Mouse (Mus musculus) testis, adult 2 months (tissue): ENCODE results near the gene Nfix. TPM values are rescaled to one million over a fixed set of nuclear protein-coding genes. Genes with fewer than 3 reads are reported as not detected.

Experiments
- H3K27ac ChIP-seq: fragments of 200-500 bp; 2 replicates; pipeline ENCODE4 v1.5.1; 2012; ENCODE audit warnings: low read depth, low read length; ENCODE audit not compliant: control insufficient read depth, insufficient read depth
- H3K27me3 ChIP-seq: fragments of 200-500 bp; 2 replicates; pipeline ENCODE4 v1.6.1; 2012; ENCODE audit warnings: mild to moderate bottlenecking, low read length, moderate library complexity; ENCODE audit not compliant: control insufficient read depth, insufficient read depth
- H3K36me3 ChIP-seq: fragments of 200-500 bp; 2 replicates; pipeline ENCODE4 v1.6.1; 2012; ENCODE audit warnings: mild to moderate bottlenecking, low read length; ENCODE audit not compliant: control insufficient read depth, insufficient read depth
- H3K4me1 ChIP-seq: fragments of 200-500 bp; 2 replicates; pipeline ENCODE4 v1.6.1; 2012; ENCODE audit warnings: low read length; ENCODE audit not compliant: control insufficient read depth, insufficient read depth
- H3K4me3 ChIP-seq: fragments of 200-500 bp; 2 replicates; pipeline ENCODE4 v1.5.1; 2012; ENCODE audit warnings: low read depth, mild to moderate bottlenecking, low read length, moderate library complexity, mixed read lengths; ENCODE audit not compliant: control insufficient read depth
- CTCF ChIP-seq: fragments of 200-500 bp; IDR thresholded peaks from 2 replicates; pipeline ENCODE4 v1.5.1; 2012; ENCODE audit warnings: low read depth, mild to moderate bottlenecking, inconsistent platforms, low read length, moderate library complexity; ENCODE audit not compliant: control insufficient read depth, insufficient read depth, insufficient replicate concordance
- POLR2A ChIP-seq: fragments of 200-500 bp; IDR thresholded peaks from 2 replicates; pipeline ENCODE4 v1.6.1; 2012; ENCODE audit warnings: low read depth, mild to moderate bottlenecking, inconsistent platforms, low read length, moderate library complexity; ENCODE audit not compliant: control insufficient read depth
- polyA plus RNA-seq: library from polyadenylated mRNA; depleted of rRNA; stranded (reverse); fragments of >200 nt; gene quantifications from 2 replicates; pipeline ENCODE4 v1.2.3, GENCODE M21; 2012

Nfix gene
- polyA plus RNA-seq, 1 experiment = 5.0 TPM

DNA sequence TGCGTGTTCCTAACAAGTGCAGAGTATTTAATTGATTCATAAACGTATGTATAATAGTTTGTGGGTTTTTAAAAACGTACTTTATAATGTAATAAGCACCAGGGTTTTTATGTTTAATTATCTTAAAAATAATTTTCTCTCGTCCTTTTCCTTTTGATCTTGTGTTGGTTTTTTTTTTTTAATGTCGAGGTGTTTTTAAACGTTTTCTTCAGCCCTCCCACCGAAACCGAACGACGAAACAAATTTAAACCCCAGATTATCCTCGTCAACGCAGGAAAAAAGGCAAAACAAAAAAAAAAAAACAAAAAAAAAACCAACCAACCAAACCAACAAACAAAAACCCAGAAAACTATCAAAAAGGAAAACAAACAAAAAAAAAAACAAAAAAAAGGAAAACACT is 94.2 kb downstream of the Nfix start:
- H3K27ac ChIP-seq = no peak overlapping the region
- TF ChIP-seq POLR2A (no peak), CTCF (no peak)
- H3K36me3 ChIP-seq = no peaks in the 10 kb centered on the region
- H3K27me3 ChIP-seq = no peaks in the 10 kb centered on the region; the same call in 1 of the 2 replicates
- H3K4me3 ChIP-seq = no peak overlapping the region
- peaks cover 36% of the 10 kb centered on the region for H3K4me1 ChIP-seq

DNA sequence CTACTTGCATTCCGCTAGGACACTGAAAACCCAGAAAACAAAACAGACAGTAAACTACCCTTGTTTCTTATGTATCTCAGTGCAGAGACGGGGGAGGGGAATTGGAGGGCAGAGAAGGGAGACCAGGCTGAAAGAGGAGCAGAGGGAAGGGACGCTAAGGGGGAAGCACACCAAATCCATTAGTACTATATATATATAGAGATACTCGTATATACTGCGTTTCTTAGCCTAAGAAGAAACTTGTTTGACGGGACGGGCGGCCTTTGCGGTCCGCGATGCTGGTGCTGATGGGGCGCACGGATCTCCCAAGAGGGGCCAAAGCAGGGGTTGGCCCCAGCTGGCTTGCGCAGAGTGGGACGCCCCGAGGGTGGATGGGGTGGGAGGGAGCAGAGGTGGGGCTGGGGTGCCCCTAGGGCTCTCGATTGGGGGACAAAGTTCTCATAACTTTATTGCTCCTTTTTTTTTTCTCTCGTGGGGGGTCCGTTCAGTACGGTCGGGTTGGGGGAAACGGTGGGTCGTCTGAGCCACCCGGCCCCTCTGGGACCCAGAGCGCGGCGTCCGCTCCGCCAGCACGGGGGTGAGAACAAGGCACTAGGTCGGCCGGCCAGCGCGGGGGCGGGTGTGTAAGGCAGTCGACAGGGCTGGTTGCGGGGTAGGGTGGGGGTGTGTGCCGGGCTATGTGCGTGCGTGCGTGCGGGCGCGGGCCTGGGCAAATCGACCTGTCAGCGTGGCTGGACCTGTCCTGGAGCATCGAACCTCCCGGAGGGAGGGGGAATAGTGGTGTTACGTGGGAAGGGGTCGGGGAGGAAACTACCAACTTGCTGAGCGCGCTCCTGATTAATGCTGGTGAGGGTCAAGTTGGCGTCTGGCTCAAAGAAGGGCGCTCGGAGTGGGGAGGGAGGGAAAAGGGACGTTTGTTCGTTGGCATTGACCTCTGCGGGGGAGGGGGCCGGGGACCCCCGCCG is 95.0 kb downstream of the Nfix start:
- Histone ChIP-seq H3K4me1 (peaks cover 36% of the 10 kb centered on the region), H3K27me3 (no peaks in the 10 kb centered on the region; the same call in 1 of the 2 replicates), H3K27ac (no peak overlapping the region)

GRCm38 (mm10) chr8:84704356-84704755 is 95.8 kb downstream of the Nfix start:
- H3K4me1 ChIP-seq = peaks cover 36% of the 10 kb centered on the region
- H3K4me3 ChIP-seq = peak overlapping the region; percentile 53
- no peaks in the 10 kb centered on the region for H3K36me3 ChIP-seq
- H3K27me3 ChIP-seq = no peaks in the 10 kb centered on the region; the same call in 1 of the 2 replicates
- TF ChIP-seq POLR2A = no peak
- TF ChIP-seq CTCF = peak; percentile 82
- H3K27ac ChIP-seq = no peak overlapping the region

More for the DNA sequence above, 95.0 kb downstream of the Nfix start:
- Histone ChIP-seq H3K36me3 (no peaks in the 10 kb centered on the region), H3K4me3 (peak overlapping the region; percentile 1)
- TF ChIP-seq CTCF (no peak), POLR2A (no peak)

- Histone ChIP-seq H3K27ac (no peak overlapping the region), H3K4me1 (peaks cover 35% of the 10 kb centered on the region), H3K4me3 (peak overlapping the region; percentile 65), H3K27me3 (no peaks in the 10 kb centered on the region; the same call in 1 of the 2 replicates), H3K36me3 (peaks cover 3% of the 10 kb centered on the region)
- no peak for TF ChIP-seq POLR2A
- TF ChIP-seq CTCF = no peak
Observed at GRCm38 (mm10) chr8:84703466-84704249, 96.5 kb downstream of the Nfix start.

GRCm38 (mm10) chr8:84702963-84703465 is 97.1 kb downstream of the Nfix start:
- Histone ChIP-seq H3K4me1 (peaks cover 31% of the 10 kb centered on the region), H3K4me3 (no peak overlapping the region), H3K27me3 (no peaks in the 10 kb centered on the region; the same call in 1 of the 2 replicates), H3K27ac (no peak overlapping the region), H3K36me3 (peaks cover 3% of the 10 kb centered on the region)
- TF ChIP-seq CTCF (no peak), POLR2A (no peak)

DNA sequence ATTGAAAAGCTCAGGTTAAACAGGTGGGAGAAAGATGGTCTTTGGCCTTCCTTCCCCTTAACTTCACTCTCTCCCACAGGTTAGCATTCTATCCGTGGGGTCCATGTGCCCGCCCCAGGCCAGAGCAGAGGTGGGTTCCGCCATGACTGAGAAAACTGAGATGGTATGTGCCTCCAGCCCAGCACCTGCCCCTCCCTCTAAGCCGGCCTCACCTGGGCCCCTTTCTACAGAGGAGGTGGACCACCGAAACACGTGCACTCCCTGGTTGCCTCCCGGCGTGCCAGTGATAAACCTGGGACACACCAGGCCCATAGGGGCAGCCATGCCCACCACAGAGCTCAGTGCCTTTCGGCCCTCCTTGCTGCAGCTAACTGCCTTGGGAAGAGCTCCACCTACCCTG is 97.6 kb downstream of the Nfix start:
- peaks cover 27% of the 10 kb centered on the region for H3K4me1 ChIP-seq
- no peak overlapping the region for H3K4me3 ChIP-seq
- no peak overlapping the region for H3K27ac ChIP-seq
- H3K27me3 ChIP-seq = no peaks in the 10 kb centered on the region; the same call in 1 of the 2 replicates
- H3K36me3 ChIP-seq = peaks cover 3% of the 10 kb centered on the region
- TF ChIP-seq POLR2A (no peak), CTCF (no peak)
